Mouse (Mus musculus) CH12.LX (cell line): ENCODE data around the gene Uba3. TPM values are rescaled to one million over a fixed set of nuclear protein-coding genes. Genes with fewer than 3 reads are reported as not detected.

Experiments
- DNase-seq: peaks from one replicate; pipeline ENCODE4 v3.0.0-alpha.2; 2013; ENCODE audit errors: extremely low read depth
- H3K27ac ChIP-seq: 2 replicates; pipeline ENCODE4 v1.5.1; 2012; ENCODE audit warnings: low read depth, mild to moderate bottlenecking, control low read depth, moderate library complexity; ENCODE audit not compliant: insufficient read depth
- H3K27me3 ChIP-seq: replicated peaks from 2 replicates; pipeline ENCODE3; 2012; ENCODE audit warnings: inconsistent platforms
- H3K36me3 ChIP-seq, 2 experiments: replicated peaks in 1 of 2; 2 replicates each; pipeline versions ENCODE3 to v1.6.1; 2012; ENCODE audit warnings: inconsistent platforms in 1 of 2, low read length in 1 of 2, mild to moderate bottlenecking in 1 of 2, mixed read lengths in 1 of 2, moderate library complexity in 1 of 2; ENCODE audit not compliant: control insufficient read depth in 1 of 2, insufficient read depth in 1 of 2
- H3K4me1 ChIP-seq, 2 experiments: 2 replicates each; pipeline ENCODE4 v1.6.1; 2012; ENCODE audit warnings: inconsistent platforms in 1 of 2, moderate library complexity in 1 of 2; ENCODE audit not compliant: insufficient read depth in 2 of 2, control insufficient read depth in 1 of 2
- H3K4me2 ChIP-seq: 2 replicates; pipeline ENCODE4 v1.6.1; 2012; ENCODE audit warnings: low read depth, mild to moderate bottlenecking, control low read depth; ENCODE audit not compliant: poor library complexity, insufficient read depth, severe bottlenecking
- H3K4me3 ChIP-seq, 3 experiments: fragments of 150-350 bp in 1 of 3; sonication (generic) in 1 of 3; replicated peaks in 1 of 3; 2 replicates each; pipeline versions ENCODE3 to v1.5.1; 2011 to 2012; ENCODE audit warnings: low read depth in 2 of 3, low read length in 2 of 3, mild to moderate bottlenecking in 2 of 3, moderate library complexity in 2 of 3, control low read depth in 1 of 3, improper control_type of control experiment in 1 of 3, inconsistent platforms in 1 of 3, mixed read lengths in 1 of 3; ENCODE audit not compliant: poor library complexity in 1 of 3
- H3K79me2 ChIP-seq: replicated peaks from 2 replicates; pipeline ENCODE4 v1.6.1; 2012; ENCODE audit warnings: mild to moderate bottlenecking, moderate library complexity; ENCODE audit not compliant: control insufficient read depth, poor library complexity, insufficient read depth, severe bottlenecking; ENCODE audit errors: extremely low read depth
- H3K9ac ChIP-seq: 2 replicates; pipeline ENCODE4 v1.6.1; 2012; ENCODE audit warnings: low read depth, mild to moderate bottlenecking, control low read depth, moderate library complexity; ENCODE audit not compliant: insufficient read depth
- H3K9me3 ChIP-seq: replicated peaks from 2 replicates; pipeline ENCODE3; 2012; ENCODE audit warnings: low read length, inconsistent platforms, mixed read lengths
- BHLHE40 ChIP-seq: IDR thresholded peaks from 2 replicates; pipeline ENCODE4 v1.6.1; 2011; ENCODE audit warnings: mild to moderate bottlenecking, low read depth, low read length, improper control_type of control experiment
- CHD1 ChIP-seq: IDR thresholded peaks from 2 replicates; pipeline ENCODE4 v1.6.1; 2012; ENCODE audit warnings: low read depth, low read length, improper control_type of control experiment, inconsistent platforms
- CHD2 ChIP-seq: IDR thresholded peaks from 2 replicates; pipeline ENCODE4 v1.6.1; 2011; ENCODE audit warnings: low read length, improper control_type of control experiment
- CTCF ChIP-seq, 2 experiments: IDR thresholded peaks in 1 of 2; conservative IDR thresholded peaks in 1 of 2; 2 replicates each; pipeline ENCODE4 v1.5.1; 2011 to 2012; ENCODE audit warnings: low read depth in 2 of 2, low read length in 2 of 2, improper control_type of control experiment in 1 of 2, inconsistent platforms in 1 of 2, mild to moderate bottlenecking in 1 of 2, moderate library complexity in 1 of 2
- ETS1 ChIP-seq: conservative IDR thresholded peaks from 2 replicates; pipeline ENCODE4 v1.6.1; 2012; ENCODE audit warnings: low read depth, mild to moderate bottlenecking, inconsistent platforms, low read length, improper control_type of control experiment, moderate library complexity
- GABPA ChIP-seq: IDR thresholded peaks from 2 replicates; pipeline ENCODE4 v1.6.1; 2012; ENCODE audit warnings: low read depth, low read length, improper control_type of control experiment, inconsistent platforms; ENCODE audit not compliant: insufficient replicate concordance
- JUN ChIP-seq: IDR thresholded peaks from 2 replicates; pipeline ENCODE4 v1.6.1; 2011; ENCODE audit warnings: low read depth, mild to moderate bottlenecking, low read length, improper control_type of control experiment, moderate library complexity; ENCODE audit not compliant: insufficient read depth
- JUND ChIP-seq: conservative IDR thresholded peaks from 2 replicates; pipeline ENCODE4 v1.6.1; 2011; ENCODE audit warnings: low read depth, low read length, improper control_type of control experiment
- KAT2A ChIP-seq: IDR thresholded peaks from 2 replicates; pipeline ENCODE4 v1.6.1; 2012; ENCODE audit warnings: low read length, improper control_type of control experiment, inconsistent platforms; ENCODE audit not compliant: insufficient replicate concordance
- MAFK ChIP-seq: IDR thresholded peaks from 2 replicates; pipeline ENCODE4 v1.6.1; 2011; ENCODE audit warnings: low read length, improper control_type of control experiment; ENCODE audit not compliant: insufficient replicate concordance
- MEF2A ChIP-seq: IDR thresholded peaks from 2 replicates; pipeline ENCODE4 v1.6.1; 2014; ENCODE audit warnings: low read depth, mild to moderate bottlenecking, inconsistent platforms, low read length, improper control_type of control experiment, borderline replicate concordance
- MYC ChIP-seq: IDR thresholded peaks from 2 replicates; pipeline ENCODE4 v1.6.1; 2011; ENCODE audit warnings: low read depth, mild to moderate bottlenecking, improper control_type of control experiment, low read length
- NELFE ChIP-seq: IDR thresholded peaks from 2 replicates; pipeline ENCODE4 v1.6.1; 2011; ENCODE audit warnings: low read depth, low read length, improper control_type of control experiment
- RAD21 ChIP-seq: IDR thresholded peaks from 2 replicates; pipeline ENCODE4 v1.6.1; 2011; ENCODE audit warnings: low read depth, mild to moderate bottlenecking, low read length, improper control_type of control experiment, moderate library complexity
- RCOR1 ChIP-seq: conservative IDR thresholded peaks from 2 replicates; pipeline ENCODE4 v1.6.1; 2012; ENCODE audit warnings: low read depth, mild to moderate bottlenecking, inconsistent platforms, low read length, improper control_type of control experiment
- SIN3A ChIP-seq: IDR thresholded peaks from 2 replicates; pipeline ENCODE4 v1.6.1; 2012; ENCODE audit warnings: low read length, improper control_type of control experiment, inconsistent platforms
- SMC3 ChIP-seq: IDR thresholded peaks from 2 replicates; pipeline ENCODE4 v1.6.1; 2011; ENCODE audit warnings: low read depth, low read length, improper control_type of control experiment
- TBP ChIP-seq: conservative IDR thresholded peaks from 2 replicates; pipeline ENCODE4 v1.6.1; 2011; ENCODE audit warnings: low read depth, low read length, improper control_type of control experiment
- USF1 ChIP-seq: IDR thresholded peaks from 2 replicates; pipeline ENCODE4 v1.6.1; 2014; ENCODE audit warnings: low read depth, mild to moderate bottlenecking, inconsistent platforms, low read length, improper control_type of control experiment
- ZKSCAN1 ChIP-seq: IDR thresholded peaks from 2 replicates; pipeline ENCODE4 v1.6.1; 2012; ENCODE audit warnings: low read depth, inconsistent platforms, low read length, improper control_type of control experiment, borderline replicate concordance
- ZMIZ1 ChIP-seq: IDR thresholded peaks from 2 replicates; pipeline ENCODE4 v1.6.1; 2012; ENCODE audit warnings: low read depth, mild to moderate bottlenecking, inconsistent platforms, low read length, improper control_type of control experiment
- ZNF384 ChIP-seq: IDR thresholded peaks from 2 replicates; pipeline ENCODE4 v1.6.1; 2012; ENCODE audit warnings: low read depth, low read length, improper control_type of control experiment, inconsistent platforms
- dilution Hi-C: fragments of 300-500 bp; cut with MboI; formaldehyde crosslinking; loops from 2 replicates; pipeline ENCODE4 v1.14.3; 2020; ENCODE audit warnings: low sequenced_read_pairs; ENCODE audit not compliant: extremely low pct_unique_long_range_greater_than_20kb, extremely low pct_ligation_motif_present
- in situ Hi-C: fragments of 300-500 bp; cut with MboI; formaldehyde crosslinking; loops from 3 replicates; pipeline ENCODE4 v1.14.3; 2019; ENCODE audit warnings: low sequenced_read_pairs, low pct_ligation_motif_present, low pct_unique_long_range_greater_than_20kb, mixed read lengths
- polyA plus RNA-seq: library from polyadenylated mRNA; unstranded; fragments of >175 nt; gene quantifications from 2 replicates; pipeline ENCODE4 v1.2.1, GENCODE M21; 2012; ENCODE audit warnings: low read depth; ENCODE audit not compliant: insufficient read length
- total RNA-seq, 2 experiments: library from RNA; depleted of rRNA; stranded (reverse); fragments of 300-350 nt in 1 of 2; fragments of >200 nt in 1 of 2; gene quantifications; 2 replicates each; pipeline ENCODE4 v1.2.3; 2012 to 2014

Uba3 gene
- total and polyA plus RNA-seq, 3 experiments = 52.7 to 106 (median 55.6) TPM

- no peaks in the 10 kb centered on the region for H3K9me3 ChIP-seq
- peak overlapping the region; percentile 24; the same call in 1 of the 2 replicates for H3K4me2 ChIP-seq
- peak; percentile 67 for DNase-seq
- H3K79me2 ChIP-seq = no peaks in the 10 kb centered on the region
- H3K27me3 ChIP-seq = no peaks in the 10 kb centered on the region
- H3K9ac ChIP-seq = no peak overlapping the region
- no peak overlapping the region for H3K4me3 ChIP-seq
- TF ChIP-seq RAD21 = peak; percentile 75
- TF ChIP-seq NELFE = no peak
- peak; percentile 84 for TF ChIP-seq SMC3
- peak; percentile 70 to 84 for TF ChIP-seq CTCF (conservative IDR thresholded peaks at IDR 0.05 in 1 of 2, IDR thresholded peaks at IDR 0.05 in 1 of 2; ENCODE audit: low read depth in 2 of 2, low read length in 2 of 2)
- H3K27ac ChIP-seq = no peak overlapping the region
- H3K36me3 ChIP-seq = no peaks in the 10 kb centered on the region
- dilution Hi-C loops = no loop called here
- 0 out of 4 replicates have a peak, but pooled peaks cover 0 to 7% of the 10 kb centered on the region in 2 experiments for H3K4me1 ChIP-seq
- in situ Hi-C loops = loop anchor here (25.0 kb wide), 1 partner anchor 486 kb away; no protein-coding TSS in a partner anchor
These were observed 45.5 kb upstream of the Uba3 start for GRCm38 (mm10) chr6:97250966-97251365.

GRCm38 (mm10) chr6:97245200-97245599 lies 39.8 kb upstream of the Uba3 start:
- H3K79me2 ChIP-seq = no peaks in the 10 kb centered on the region
- in situ Hi-C loops = no loop called here
- dilution Hi-C loops = no loop called here
- no peaks in the 10 kb centered on the region for H3K27me3 ChIP-seq
- H3K9me3 ChIP-seq = no peaks in the 10 kb centered on the region
- no peak overlapping the region for H3K4me3 ChIP-seq
- no peak for DNase-seq
- H3K9ac ChIP-seq = no peak overlapping the region
- H3K36me3 ChIP-seq = no peaks in the 10 kb centered on the region
- H3K4me2 ChIP-seq = no peak overlapping the region
- TF ChIP-seq RCOR1 (no peak), MAFK (peak; percentile 92)
- H3K4me1 ChIP-seq = no peaks in the 10 kb centered on the region
- H3K27ac ChIP-seq = no peak overlapping the region

GRCm38 (mm10) chr6:97242522-97242921 lies 37.1 kb upstream of the Uba3 start:
- Histone ChIP-seq H3K27me3 (no peaks in the 10 kb centered on the region), H3K4me1 (no peaks in the 10 kb centered on the region), H3K79me2 (no peaks in the 10 kb centered on the region), H3K36me3 (peaks cover 0 to 2% of the 10 kb centered on the region in 2 experiments), H3K27ac (no peak overlapping the region), H3K4me3 (no peak overlapping the region), H3K9me3 (peaks cover 4% of the 10 kb centered on the region), H3K4me2 (no peak overlapping the region), H3K9ac (no peak overlapping the region)
- dilution Hi-C loops = no loop called here
- TF ChIP-seq KAT2A = no peak
- no peak for TF ChIP-seq JUN
- no peak for TF ChIP-seq CHD2
- TF ChIP-seq JUND = no peak
- no peak for TF ChIP-seq BHLHE40
- no peak for TF ChIP-seq ZNF384
- TF ChIP-seq GABPA = no peak
- no peak for TF ChIP-seq SMC3
- TF ChIP-seq TBP = no peak
- TF ChIP-seq ZKSCAN1 = no peak
- no peak for TF ChIP-seq ETS1
- no peak for TF ChIP-seq RAD21
- no peak for TF ChIP-seq SIN3A
- TF ChIP-seq MEF2A = no peak
- no peak for TF ChIP-seq USF1
- no peak for TF ChIP-seq CTCF (conservative IDR thresholded peaks at IDR 0.05 in 1 of 2, IDR thresholded peaks at IDR 0.05 in 1 of 2; ENCODE audit: low read depth in 2 of 2, low read length in 2 of 2)
- TF ChIP-seq ZMIZ1 = no peak
- TF ChIP-seq CHD1 = no peak
- no peak for TF ChIP-seq MYC
- in situ Hi-C loops = no loop called here
- no peak for DNase-seq
